Mouse (Mus musculus) ES-Bruce4 (cell line): ENCODE results near the gene Pabpn1l. TPM values are rescaled to one million over a fixed set of nuclear protein-coding genes. Genes with fewer than 3 reads are reported as not detected.

Experiments
- H3K27ac ChIP-seq: 2 replicates; pipeline ENCODE4 v1.5.1; 2012; ENCODE audit warnings: low read length, inconsistent platforms; ENCODE audit not compliant: insufficient read depth
- H3K27me3 ChIP-seq: 2 replicates; pipeline ENCODE4 v1.6.1; 2012; ENCODE audit warnings: mild to moderate bottlenecking, low read length, inconsistent platforms; ENCODE audit not compliant: control insufficient read depth, poor library complexity, insufficient read depth, severe bottlenecking
- H3K36me3 ChIP-seq: 2 replicates; pipeline ENCODE4 v1.6.1; 2012; ENCODE audit warnings: inconsistent platforms, mild to moderate bottlenecking, low read length, moderate library complexity; ENCODE audit not compliant: control insufficient read depth, poor library complexity, insufficient read depth, severe bottlenecking
- H3K4me1 ChIP-seq: one replicate; pipeline ENCODE4 v1.8.1; 2011; ENCODE audit warnings: low read length; ENCODE audit not compliant: control insufficient read depth, insufficient read depth
- H3K4me3 ChIP-seq: 2 replicates; pipeline ENCODE4 v1.5.1; 2011; ENCODE audit warnings: low read depth, mild to moderate bottlenecking, low read length
- H3K9ac ChIP-seq: 2 replicates; pipeline ENCODE4 v1.6.1; 2012; ENCODE audit warnings: low read depth, mild to moderate bottlenecking, inconsistent platforms; ENCODE audit not compliant: poor library complexity, severe bottlenecking
- H3K9me3 ChIP-seq: replicated peaks from 2 replicates; pipeline ENCODE4 v1.6.1; 2012; ENCODE audit warnings: mild to moderate bottlenecking, low read length, inconsistent platforms; ENCODE audit not compliant: control insufficient read depth, poor library complexity, insufficient read depth, severe bottlenecking
- CTCF ChIP-seq: IDR thresholded peaks from one replicate; pipeline ENCODE4 v1.8.1; 2011; ENCODE audit warnings: low read depth, low read length
- EP300 ChIP-seq: IDR thresholded peaks from 2 replicates; pipeline ENCODE4 v1.6.1; 2011; ENCODE audit warnings: low read depth, low read length; ENCODE audit not compliant: insufficient read depth
- POLR2A ChIP-seq: IDR thresholded peaks from one replicate; pipeline ENCODE4 v1.8.1; 2011; ENCODE audit warnings: low read length; ENCODE audit not compliant: insufficient read depth
- polyA plus RNA-seq: library from polyadenylated mRNA; stranded (reverse); fragments of >200 nt; gene quantifications from 2 replicates; pipeline ENCODE4 v1.2.4, GENCODE M21; 2011; ENCODE audit warnings: low read depth; ENCODE audit not compliant: missing spikeins, insufficient read depth, insufficient read length

Gene Pabpn1l
- polyA plus RNA-seq, 1 experiment, result not detected

DNA sequence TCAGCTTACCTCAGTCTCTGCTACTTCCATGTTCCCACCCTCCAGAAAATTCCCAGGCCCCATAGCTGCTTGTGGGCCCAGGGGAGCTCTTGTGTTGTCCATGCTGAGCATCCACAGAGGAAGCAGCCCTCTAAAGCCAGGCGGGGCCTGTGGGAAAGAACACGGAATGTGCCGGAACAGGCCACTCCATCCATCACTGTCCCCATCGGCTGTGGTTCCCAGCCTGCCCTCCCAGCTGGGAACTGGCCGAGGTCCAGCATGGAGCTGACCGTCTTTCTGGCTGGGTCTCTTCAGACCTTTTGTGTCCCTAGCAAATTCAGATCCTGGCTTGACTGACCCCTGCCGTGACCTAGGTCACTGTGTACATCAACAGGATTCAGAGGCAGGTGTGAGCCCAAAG, 32.2 kb upstream of the Pabpn1l start:
- TF ChIP-seq CTCF, result no peak
- TF ChIP-seq EP300, result no peak
- TF ChIP-seq POLR2A, result no peak
- Histone ChIP-seq H3K9me3 (no peaks in the 10 kb centered on the region), H3K4me1 (no peaks in the 10 kb centered on the region), H3K4me3 (no peak overlapping the region), H3K27ac (no peak overlapping the region), H3K27me3 (no peaks in the 10 kb centered on the region), H3K36me3 (no peaks in the 10 kb centered on the region), H3K9ac (no peak overlapping the region)

DNA sequence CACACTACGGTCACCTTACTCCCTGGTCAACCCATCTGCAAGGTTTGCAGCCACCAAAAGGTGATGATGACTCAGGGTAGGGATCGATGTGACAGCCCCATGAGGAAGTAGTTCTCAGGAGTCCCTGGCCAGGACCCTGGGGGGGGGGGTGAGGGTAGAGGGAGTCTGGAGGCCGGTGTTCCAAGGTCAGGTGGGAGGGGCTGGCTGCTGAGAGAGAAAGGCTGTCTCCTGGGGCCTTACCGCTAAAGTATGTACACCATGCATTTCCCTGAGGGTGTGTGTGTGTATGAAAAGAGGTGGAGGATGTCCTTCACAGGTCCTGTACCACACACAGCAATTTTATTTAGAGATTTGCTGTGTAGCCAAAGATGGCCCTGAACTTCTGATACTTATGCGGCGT, 30.1 kb upstream of the Pabpn1l start:
- TF ChIP-seq CTCF (no peak), EP300 (no peak), POLR2A (no peak)
- Histone ChIP-seq H3K4me1 (no peaks in the 10 kb centered on the region), H3K27me3 (no peaks in the 10 kb centered on the region), H3K36me3 (no peaks in the 10 kb centered on the region), H3K9me3 (no peaks in the 10 kb centered on the region), H3K9ac (no peak overlapping the region), H3K27ac (no peak overlapping the region), H3K4me3 (no peak overlapping the region)

DNA sequence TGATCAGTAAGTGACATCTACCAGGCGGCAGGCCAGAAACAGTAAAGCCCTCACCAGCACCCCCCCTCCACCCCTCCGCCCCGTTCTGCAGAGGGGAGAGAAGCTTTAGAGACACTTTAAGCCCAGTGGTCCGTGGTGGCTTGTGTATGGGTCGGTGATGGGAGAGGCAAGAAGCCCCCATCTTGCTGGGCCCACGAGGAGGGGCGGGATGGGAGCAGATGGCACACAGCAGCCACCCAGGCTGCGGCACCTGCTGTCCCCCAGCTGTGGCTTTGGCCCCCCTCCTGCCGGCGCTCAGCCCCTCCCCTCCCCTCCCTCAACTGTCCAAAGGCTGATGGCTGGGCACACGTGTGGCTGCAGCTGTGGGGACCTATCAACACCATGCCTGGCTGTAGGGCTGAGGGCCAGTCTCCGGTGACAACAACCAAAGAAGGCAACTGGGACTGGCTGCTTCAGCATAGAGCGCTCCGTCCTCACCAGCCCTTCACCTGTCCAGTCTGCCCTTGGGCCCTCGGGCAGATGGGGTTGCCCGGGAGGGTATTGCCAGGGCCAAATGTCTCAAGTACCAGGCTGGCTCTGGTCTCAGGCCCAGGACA, 28.9 kb upstream of the Pabpn1l start:
- Histone ChIP-seq H3K4me3 (no peak overlapping the region), H3K27ac (no peak overlapping the region), H3K36me3 (no peaks in the 10 kb centered on the region), H3K4me1 (no peaks in the 10 kb centered on the region), H3K9me3 (no peaks in the 10 kb centered on the region), H3K9ac (no peak overlapping the region), H3K27me3 (no peaks in the 10 kb centered on the region)
- no peak for TF ChIP-seq CTCF
- no peak for TF ChIP-seq EP300
- TF ChIP-seq POLR2A, result no peak

DNA sequence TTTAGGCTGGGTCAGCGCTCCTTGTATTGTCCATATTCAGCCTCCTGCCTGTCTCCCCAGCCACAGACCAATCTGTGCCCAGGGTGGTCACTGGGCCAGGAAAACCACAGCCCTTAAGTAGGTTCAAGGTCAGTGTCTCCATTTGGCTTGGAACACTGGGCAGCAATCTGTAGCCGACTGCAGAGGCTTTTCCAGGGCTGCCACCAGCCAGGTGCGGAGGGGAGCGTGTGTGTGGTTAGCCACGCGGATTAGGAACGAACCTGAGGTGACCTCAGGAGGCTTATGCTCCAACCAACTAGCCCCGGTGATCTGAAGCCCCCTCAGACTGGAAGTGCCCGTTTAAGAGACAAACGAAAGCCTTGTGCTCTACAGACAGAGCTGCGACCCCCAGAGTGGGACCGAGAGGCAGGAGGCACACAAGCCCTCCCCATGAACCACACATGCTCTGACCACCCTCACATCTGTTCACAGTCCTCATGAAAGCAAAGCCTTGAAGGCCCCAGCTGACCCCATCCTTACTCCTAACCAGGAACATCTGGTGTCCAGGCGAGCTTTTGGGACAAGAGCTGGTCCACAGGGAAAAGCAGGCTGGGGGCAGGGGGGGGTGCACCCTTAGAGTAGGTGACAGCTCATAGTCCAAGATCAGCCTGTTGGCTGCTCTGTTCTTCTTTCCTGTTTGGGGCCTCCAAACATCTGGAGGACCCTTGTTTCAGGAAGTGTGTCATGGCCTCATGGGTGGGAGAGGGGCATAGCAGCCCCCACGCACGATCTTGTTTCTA, 25.8 kb upstream of the Pabpn1l start:
- H3K27ac ChIP-seq, result no peak overlapping the region
- no peaks in the 10 kb centered on the region for H3K27me3 ChIP-seq
- no peak overlapping the region for H3K4me3 ChIP-seq
- no peaks in the 10 kb centered on the region for H3K9me3 ChIP-seq
- no peak overlapping the region for H3K9ac ChIP-seq
- H3K36me3 ChIP-seq, result no peaks in the 10 kb centered on the region
- no peak for TF ChIP-seq POLR2A
- no peak for TF ChIP-seq EP300
- no peak for TF ChIP-seq CTCF
- no peaks in the 10 kb centered on the region for H3K4me1 ChIP-seq

DNA sequence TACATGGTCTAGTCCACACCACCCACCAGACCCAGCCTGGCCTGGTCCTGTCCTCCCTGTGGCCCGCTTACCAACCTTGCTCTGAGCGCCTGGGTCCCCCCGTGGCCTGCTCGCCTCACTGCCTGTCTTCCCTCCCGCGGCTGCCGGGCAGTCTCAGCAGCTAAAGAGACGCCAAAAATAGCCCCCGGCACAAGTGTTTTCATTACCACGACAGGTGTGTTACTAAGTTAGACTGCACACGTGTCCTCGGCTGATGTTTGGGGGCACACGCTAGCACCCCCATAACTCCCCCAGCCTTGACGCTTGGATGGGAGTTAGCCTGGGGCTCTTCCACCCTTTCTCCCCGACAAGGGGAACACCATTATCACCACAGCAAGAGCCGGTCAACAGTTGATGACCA, 23.8 kb upstream of the Pabpn1l start:
- no peak overlapping the region for H3K4me3 ChIP-seq
- TF ChIP-seq CTCF (no peak), EP300 (no peak), POLR2A (no peak)
- no peak overlapping the region for H3K9ac ChIP-seq
- H3K36me3 ChIP-seq, result no peaks in the 10 kb centered on the region
- H3K4me1 ChIP-seq, result no peaks in the 10 kb centered on the region
- H3K27ac ChIP-seq, result no peak overlapping the region
- H3K9me3 ChIP-seq, result no peaks in the 10 kb centered on the region
- no peaks in the 10 kb centered on the region for H3K27me3 ChIP-seq

DNA sequence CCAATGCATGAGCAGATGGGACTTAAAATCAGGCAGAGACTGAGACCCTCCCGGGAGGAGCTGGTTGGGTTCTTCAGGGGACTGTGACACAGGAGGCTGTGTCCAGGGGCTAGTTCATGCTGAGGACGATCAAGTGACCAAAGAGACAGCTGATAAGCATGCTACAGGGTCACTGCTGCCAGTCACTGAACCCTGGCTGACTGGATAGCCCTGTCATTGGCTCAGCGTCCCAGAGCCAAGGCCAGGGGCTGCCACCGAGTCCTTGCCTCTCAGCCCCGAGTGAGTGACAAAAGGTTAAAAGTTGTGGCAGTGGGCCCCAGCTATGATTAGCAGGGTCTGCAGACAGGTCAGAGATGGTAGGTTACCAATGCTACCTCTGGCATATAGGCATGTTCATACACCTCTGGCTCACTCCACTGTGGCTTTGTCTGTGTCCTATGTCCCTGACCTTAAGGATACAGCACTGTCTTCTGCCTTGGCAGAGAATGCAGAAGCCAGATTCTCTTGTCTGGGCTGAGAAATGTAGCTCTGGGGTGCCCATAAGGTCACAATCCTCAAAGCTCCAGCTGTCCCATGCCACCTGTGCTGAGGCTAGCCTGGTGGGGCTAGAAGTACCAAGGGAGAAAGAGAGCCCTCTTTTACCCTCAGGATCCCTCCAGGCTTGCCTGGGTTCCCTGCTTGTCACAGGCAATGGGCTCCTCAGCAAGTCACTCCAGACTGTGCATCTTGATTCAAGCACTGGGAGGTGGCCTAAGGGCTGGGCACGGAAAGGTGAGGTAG, 21.8 kb upstream of the Pabpn1l start:
- Histone ChIP-seq H3K27me3 (no peaks in the 10 kb centered on the region), H3K9ac (no peak overlapping the region), H3K36me3 (no peaks in the 10 kb centered on the region), H3K4me3 (no peak overlapping the region), H3K27ac (no peak overlapping the region), H3K4me1 (no peaks in the 10 kb centered on the region), H3K9me3 (no peaks in the 10 kb centered on the region)
- TF ChIP-seq CTCF, result no peak
- no peak for TF ChIP-seq EP300
- TF ChIP-seq POLR2A, result no peak
